Mouse (Mus musculus) heart, embryonic 10.5 days (tissue): ENCODE measurements around the gene Fscn2. TPM values are rescaled to one million over a fixed set of nuclear protein-coding genes. Genes with fewer than 3 reads are reported as not detected.
A peak's percentile ranks its signal among the peaks of the same experiment; 100 is the strongest.

Source experiments
- DNase-seq: peaks from one replicate; pipeline ENCODE4 v3.0.0-alpha.2; 2017; ENCODE audit warnings: low spot score
- H3K27ac ChIP-seq: fragments of 300-500 bp; sonication (generic); 2 replicates; pipeline ENCODE4 v1.5.1; 2016; ENCODE audit warnings: mild to moderate bottlenecking
- H3K27me3 ChIP-seq: fragments of 300-500 bp; sonication (generic); 2 replicates; pipeline ENCODE4 v1.6.1; 2016; ENCODE audit warnings: mild to moderate bottlenecking; ENCODE audit not compliant: poor library complexity, insufficient read depth, severe bottlenecking
- H3K36me3 ChIP-seq: fragments of 300-500 bp; sonication (generic); 2 replicates; pipeline ENCODE4 v1.6.1; 2016; ENCODE audit warnings: mild to moderate bottlenecking, moderate library complexity
- H3K4me1 ChIP-seq: fragments of 300-500 bp; sonication (generic); 2 replicates; pipeline ENCODE4 v1.6.1; 2016; ENCODE audit warnings: mild to moderate bottlenecking
- H3K4me3 ChIP-seq: fragments of 300-500 bp; sonication (generic); 2 replicates; pipeline ENCODE4 v1.5.1; 2016; ENCODE audit warnings: mild to moderate bottlenecking, moderate library complexity
- H3K9me3 ChIP-seq: fragments of 300-500 bp; sonication (generic); 2 replicates; pipeline ENCODE4 v1.6.1; 2016; ENCODE audit warnings: mild to moderate bottlenecking, moderate library complexity
- WGBS: fragments of 180-500 bp; shearing (Covaris S2); methylation state at CpG from one replicate; pipeline ENCODE4 v1.1.7; 2016; 5-methylcytosine and 5-hydroxymethylcytosine counted together
- polyA plus RNA-seq: library from polyadenylated mRNA; unstranded; fragments of >200 nt; fragmentation: Nextera tagmentation; extraction: Ambion mirVana; gene quantifications from 2 replicates; pipeline ENCODE4 v1.2.1, GENCODE M21; 2016

Fscn2 gene
- polyA plus RNA-seq, 1 experiment from 2014 or later: 0.25 TPM

DNA sequence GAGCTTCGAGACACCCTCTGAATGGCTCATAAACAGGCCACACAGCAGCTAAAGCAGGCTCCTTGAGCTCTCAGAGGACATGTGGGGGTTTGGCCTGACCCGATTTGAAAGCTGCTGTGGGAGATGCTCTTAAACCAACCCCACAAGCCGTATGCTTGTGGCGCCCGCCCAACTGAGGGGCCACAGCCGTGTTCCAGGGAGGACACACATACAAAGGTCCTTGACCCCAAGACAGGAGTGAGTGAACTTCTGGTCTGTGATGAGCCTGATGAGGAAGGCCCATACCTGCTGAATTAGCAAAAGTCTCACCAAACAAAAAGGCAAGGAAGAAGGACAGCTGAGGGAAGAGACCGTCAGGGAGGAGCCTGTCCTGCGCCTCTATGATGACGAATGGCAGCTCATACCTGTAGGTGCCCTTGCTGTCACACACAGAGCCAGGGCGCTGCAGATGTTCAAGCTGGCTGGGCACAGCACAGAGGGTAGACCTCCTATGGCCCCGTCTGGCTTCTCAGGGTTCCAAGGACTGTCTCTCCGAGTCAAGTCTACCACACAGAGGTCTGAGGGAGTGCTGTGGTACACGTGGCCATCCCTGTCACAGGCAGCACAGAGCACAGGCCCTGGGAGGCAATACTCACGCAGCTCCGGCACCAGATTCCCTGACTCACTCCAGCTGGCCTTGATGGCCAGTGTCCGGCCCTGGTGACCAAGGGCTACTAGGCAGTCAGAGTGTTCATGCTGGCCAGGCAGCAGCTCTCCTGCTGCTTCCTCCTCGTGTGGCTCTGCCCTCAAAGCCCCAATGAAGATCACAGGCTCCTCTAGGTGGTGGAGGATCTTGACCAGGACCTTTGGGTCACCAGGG, 15.2 kb downstream of the Fscn2 start:
- 86% methylated on average over 17 of the region's 17 CpGs for WGBS
- H3K27me3 ChIP-seq: no peaks in the 10 kb centered on the region
- no peak overlapping the region for H3K27ac ChIP-seq
- peaks cover 77% of the 10 kb centered on the region for H3K36me3 ChIP-seq
- DNase-seq: no peak
- peak overlapping the region; percentile 90; the same call in 1 of the 2 replicates for H3K4me3 ChIP-seq
- peaks cover 37% of the 10 kb centered on the region for H3K4me1 ChIP-seq
- H3K9me3 ChIP-seq: no peaks in the 10 kb centered on the region

GRCm38 (mm10) chr11:120377337-120377736, 16.0 kb downstream of the Fscn2 start:
- peaks cover 77% of the 10 kb centered on the region for H3K36me3 ChIP-seq
- peak overlapping the region; percentile 90 for H3K4me3 ChIP-seq
- H3K27me3 ChIP-seq: no peaks in the 10 kb centered on the region
- peaks cover 45% of the 10 kb centered on the region for H3K4me1 ChIP-seq
- H3K27ac ChIP-seq: no peak overlapping the region
- DNase-seq: no peak
- no peaks in the 10 kb centered on the region for H3K9me3 ChIP-seq
- WGBS: 73% methylated on average over 10 of the region's 10 CpGs

DNA sequence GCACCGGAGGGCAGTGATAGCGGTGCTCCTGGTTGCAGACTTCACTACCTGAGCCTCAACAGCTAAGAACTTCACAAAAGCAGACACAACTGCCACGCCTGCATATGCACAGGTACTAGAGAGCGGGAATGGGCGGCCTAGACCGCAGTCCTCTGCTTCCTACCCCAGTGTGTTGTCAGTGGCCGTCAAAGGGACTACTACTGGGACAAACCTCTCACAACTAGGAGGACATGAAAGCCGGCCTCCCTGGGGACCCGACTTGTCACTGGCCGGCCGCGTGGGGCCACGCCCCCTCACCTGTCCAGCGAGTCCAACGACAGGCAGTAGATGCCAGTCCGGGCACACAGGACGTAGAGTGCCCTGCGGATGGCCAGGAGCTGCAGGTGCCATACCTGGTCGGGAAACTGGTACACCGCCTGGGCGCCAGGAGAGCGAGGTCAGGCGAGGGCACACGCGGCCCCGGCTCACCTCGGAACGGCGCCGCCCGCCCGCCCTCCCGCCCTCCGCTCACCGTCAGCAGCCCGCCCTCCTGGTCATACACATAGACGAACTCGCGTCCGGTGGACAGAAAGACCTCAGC, 16.8 kb downstream of the Fscn2 start:
- Histone ChIP-seq H3K27ac (peak overlapping the region; percentile 84), H3K36me3 (peaks cover 77% of the 10 kb centered on the region), H3K9me3 (no peaks in the 10 kb centered on the region), H3K27me3 (no peaks in the 10 kb centered on the region), H3K4me1 (peaks cover 44% of the 10 kb centered on the region), H3K4me3 (peak overlapping the region; percentile 90)
- DNase-seq: no peak
- WGBS: 4% methylated on average over 40 of the region's 40 CpGs

DNA sequence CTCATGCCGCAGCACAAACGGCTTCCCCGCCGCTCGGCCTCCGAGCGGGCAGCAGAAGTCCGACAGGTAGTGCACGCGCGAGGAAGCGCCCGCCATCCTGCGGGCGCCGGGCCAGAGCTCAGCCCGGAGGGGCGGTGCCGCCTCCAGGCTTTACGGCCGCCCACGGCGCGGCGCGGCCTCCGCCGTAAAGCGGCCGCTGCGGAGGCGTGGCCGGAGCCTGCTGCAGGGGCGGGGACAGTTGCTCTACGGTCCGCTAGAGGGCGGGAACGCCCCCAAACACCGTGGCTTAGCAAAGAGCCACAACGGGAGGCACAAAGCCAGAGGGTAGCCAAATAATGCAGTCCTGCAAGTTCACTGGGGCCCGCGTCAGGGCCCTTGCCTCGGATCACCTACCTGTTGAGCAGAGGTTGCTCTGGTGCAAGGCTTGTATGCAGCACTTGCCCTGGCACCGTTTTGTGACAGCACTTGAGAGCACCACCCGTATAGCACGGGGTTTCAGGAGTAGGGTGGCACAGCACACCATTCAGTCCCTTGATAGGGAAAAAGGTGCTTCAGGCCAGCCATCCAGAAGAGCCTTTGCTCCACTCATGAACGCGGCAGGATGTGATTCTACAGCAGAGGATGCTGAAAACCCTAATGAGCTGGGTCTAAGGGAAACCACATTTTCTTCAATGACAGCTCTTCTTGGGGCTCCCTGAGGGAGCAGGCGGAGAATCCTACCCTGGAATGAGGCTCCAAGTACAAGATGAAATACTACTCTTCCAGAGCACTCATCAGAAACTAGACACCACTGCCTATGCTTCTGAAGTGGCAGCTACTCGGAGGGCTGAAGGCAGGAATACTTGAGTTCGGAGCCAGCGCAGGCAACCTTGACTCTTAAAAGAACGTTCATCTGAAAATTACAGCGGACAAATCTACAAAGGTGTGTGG, 17.5 kb downstream of the Fscn2 start, which contains the start of gene Faap100:
Gene Faap100 (minus strand): TSS at position 154 of the 930 bp plus-strand sequence.
- 9% methylated on average over 54 of the region's 54 CpGs for WGBS

GRCm38 (mm10) chr11:120380271-120380670, 18.9 kb downstream of the Fscn2 start:
- H3K36me3 ChIP-seq: peaks cover 77% of the 10 kb centered on the region
- no peak for DNase-seq
- 0 out of 2 replicates have a peak overlapping the region, but pooled peaks have one; percentile 44 for H3K27ac ChIP-seq
- H3K27me3 ChIP-seq: no peaks in the 10 kb centered on the region
- H3K9me3 ChIP-seq: no peaks in the 10 kb centered on the region
- H3K4me1 ChIP-seq: peaks cover 49% of the 10 kb centered on the region
- H3K4me3 ChIP-seq: no peak overlapping the region
- WGBS: 89% methylated on average over 3 of the region's 3 CpGs

More for the DNA sequence above, 17.5 kb downstream of the Fscn2 start, which contains the start of gene Faap100:
- peak; percentile 93 for DNase-seq
- Histone ChIP-seq H3K9me3 (no peaks in the 10 kb centered on the region), H3K4me3 (peak within 1 kb of the TSS; percentile 90), H3K36me3 (peaks cover 77% of the 10 kb centered on the region), H3K4me1 (peaks cover 45% of the 10 kb centered on the region), H3K27me3 (no peaks in the 10 kb centered on the region), H3K27ac (peak within 1 kb of the TSS; percentile 84)

- WGBS: 93% methylated on average over 4 of the region's 4 CpGs
- Histone ChIP-seq H3K36me3 (peaks cover 76% of the 10 kb centered on the region), H3K27me3 (no peaks in the 10 kb centered on the region), H3K9me3 (no peaks in the 10 kb centered on the region), H3K4me1 (peaks cover 54% of the 10 kb centered on the region), H3K27ac (peak overlapping the region; percentile 85; the same call in 1 of the 2 replicates), H3K4me3 (no peak overlapping the region)
- no peak for DNase-seq
Measured at GRCm38 (mm10) chr11:120381157-120381556, 19.8 kb downstream of the Fscn2 start.

GRCm38 (mm10) chr11:120382509-120382908, 21.2 kb downstream of the Fscn2 start:
- WGBS: 62% methylated on average over 9 of the region's 9 CpGs
- H3K4me1 ChIP-seq: peaks cover 51% of the 10 kb centered on the region
- H3K27ac ChIP-seq: peak overlapping the region; percentile 85

DNA sequence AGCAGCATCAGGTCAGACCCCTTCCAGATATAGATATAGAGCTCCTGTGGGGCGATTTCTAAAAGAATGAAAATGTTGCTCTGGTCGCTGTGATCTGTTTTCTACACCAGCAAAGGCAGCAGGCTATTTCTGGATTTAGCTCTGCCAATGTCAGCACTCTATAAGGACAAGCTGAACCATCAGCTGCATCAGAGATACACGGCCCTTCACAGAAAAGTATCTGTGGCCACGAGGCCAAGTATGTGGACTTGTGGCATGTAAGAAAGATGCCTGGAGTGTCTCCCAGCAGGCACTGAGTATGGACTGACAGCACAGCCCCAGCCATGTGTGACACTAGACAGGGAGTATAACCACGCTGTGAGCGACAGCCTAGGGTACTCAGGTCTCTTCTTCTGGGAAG, 25.3 kb downstream of the Fscn2 start:
- H3K36me3 ChIP-seq: peaks cover 72% of the 10 kb centered on the region
- peak overlapping the region; percentile 87 for H3K27ac ChIP-seq
- peaks cover 26% of the 10 kb centered on the region for H3K4me1 ChIP-seq
- H3K4me3 ChIP-seq: no peak overlapping the region
- no peaks in the 10 kb centered on the region for H3K9me3 ChIP-seq
- no peak for DNase-seq
- H3K27me3 ChIP-seq: no peaks in the 10 kb centered on the region
- WGBS: 62% methylated on average over 6 of the region's 6 CpGs

More at GRCm38 (mm10) chr11:120382509-120382908, 21.2 kb downstream of the Fscn2 start:
- no peaks in the 10 kb centered on the region for H3K9me3 ChIP-seq
- H3K27me3 ChIP-seq: no peaks in the 10 kb centered on the region
- DNase-seq: peak; percentile 86
- peaks cover 73% of the 10 kb centered on the region for H3K36me3 ChIP-seq
- no peak overlapping the region for H3K4me3 ChIP-seq

GRCm38 (mm10) chr11:120387157-120387556, 25.8 kb downstream of the Fscn2 start:
- H3K27me3 ChIP-seq: no peaks in the 10 kb centered on the region
- peaks cover 21% of the 10 kb centered on the region for H3K4me1 ChIP-seq
- H3K4me3 ChIP-seq: no peak overlapping the region
- H3K27ac ChIP-seq: peak overlapping the region; percentile 74
- H3K36me3 ChIP-seq: peaks cover 72% of the 10 kb centered on the region
- H3K9me3 ChIP-seq: no peaks in the 10 kb centered on the region
- no peak for DNase-seq
- WGBS: 55% methylated on average over 2 of the region's 2 CpGs

GRCm38 (mm10) chr11:120388580-120388979, 27.2 kb downstream of the Fscn2 start:
- H3K27me3 ChIP-seq: no peaks in the 10 kb centered on the region
- peaks cover 16% of the 10 kb centered on the region; the same call in 1 of the 2 replicates for H3K4me1 ChIP-seq
- peaks cover 72% of the 10 kb centered on the region for H3K36me3 ChIP-seq
- DNase-seq: no peak
- no peaks in the 10 kb centered on the region for H3K9me3 ChIP-seq
- peak overlapping the region; percentile 9; the same call in 1 of the 2 replicates for H3K27ac ChIP-seq
- WGBS: 91% methylated on average over 9 of the region's 9 CpGs
- no peak overlapping the region for H3K4me3 ChIP-seq

GRCm38 (mm10) chr11:120395661-120396060, 34.3 kb downstream of the Fscn2 start:
- Histone ChIP-seq H3K27ac (no peak overlapping the region), H3K4me3 (no peak overlapping the region), H3K27me3 (no peaks in the 10 kb centered on the region), H3K4me1 (no peaks in the 10 kb centered on the region), H3K9me3 (no peaks in the 10 kb centered on the region), H3K36me3 (peaks cover 85% of the 10 kb centered on the region)
- whole genome bisulfite sequencing: 88% methylated on average over 4 of the region's 4 CpGs
- DNase-seq: no peak

- peaks cover 92% of the 10 kb centered on the region for H3K36me3 ChIP-seq
- WGBS: 85% methylated on average over 2 of the region's 2 CpGs
- H3K27me3 ChIP-seq: no peaks in the 10 kb centered on the region
- H3K4me1 ChIP-seq: no peaks in the 10 kb centered on the region
- no peaks in the 10 kb centered on the region for H3K9me3 ChIP-seq
- H3K4me3 ChIP-seq: no peak overlapping the region
- no peak overlapping the region for H3K27ac ChIP-seq
- DNase-seq: no peak
Measured at GRCm38 (mm10) chr11:120397602-120398001, 36.3 kb downstream of the Fscn2 start.
